Mouse (Mus musculus) bone marrow, adult 2 months (tissue): ENCODE data around the gene Paqr9.

Experiments
- CTCF ChIP-seq: fragments of 200-500 bp; IDR thresholded peaks from 2 replicates; pipeline ENCODE4 v1.5.1; 2011; ENCODE audit warnings: low read length, control low read depth; ENCODE audit not compliant: control insufficient read depth, insufficient read depth
- POLR2A ChIP-seq: fragments of 200-500 bp; IDR thresholded peaks from 2 replicates; pipeline ENCODE4 v1.6.1; 2011; ENCODE audit warnings: low read depth, mild to moderate bottlenecking, control low read depth, low read length, borderline replicate concordance; ENCODE audit not compliant: control insufficient read depth

- TF ChIP-seq CTCF (no peak), POLR2A (no peak)
These were observed 1.7 kb upstream of the Paqr9 start for GRCm38 (mm10) chr9:95557722-95558121.
